9 mouse cellular contexts compared by ENCODE assay signal in genomic region chr15:6500787-6501186, GRCm38 (mm10). TPM values are rescaled to one million over a fixed set of nuclear protein-coding genes. Genes with fewer than 3 reads are reported as not detected.
DNase-seq lines count a peak whose midpoint lies in the region; ATAC-seq lines count a peak whose summit lies in the region.
"Had no signal": no experiment of that assay in that cellular context is flagged by ENCODE, and none has a peak within 500 bp of the region (broad histone marks: within the 10 kb centered on the region; RNA-seq: fewer than 3 reads in every experiment).

No protein-coding gene starts in this region.

- ATAC-seq in hematopoietic stem cell, adult 5-6 weeks (replicated peaks in 1 of 2; ENCODE audit: insufficient read depth in 1 of 2, low FRiP score in 2 of 2, low TSS enrichment in 1 of 2, low read depth in 1 of 2, poor library complexity in 2 of 2, severe bottlenecking in 2 of 2): peak; percentile 58 to 65
- ATAC-seq: intestine, embryonic 16.5 days had no signal

- intact Hi-C loops in heart, postnatal 25 days (cut with DNase I): loop anchor here (2.0 kb wide), 1 partner anchor 70 kb away; no protein-coding TSS in a partner anchor

- peak; percentile 28 to 36 for DNase-seq in heart, adult 18-20 months
- no peak for DNase-seq in heart, postnatal 25 days (ENCODE audit: low spot score)
- peak; percentile 3 for DNase-seq in ES-CJ7 (ENCODE audit: low read depth, low spot score)
- DNase-seq in lung, postnatal 14 days: peak; percentile 7
- DNase-seq in right cerebral cortex, postnatal 10 days (ENCODE audit: low spot score in 2 of 2): no peak
- no peak for DNase-seq in right cerebral cortex, postnatal 4 days
- no peak for DNase-seq in urinary bladder, postnatal 14 days (ENCODE audit: low spot score)

RNA-seq across cellular contexts. Expression of gene Fyb, which starts 21.9 kb away (rescaled TPM):
- 10 to 100 TPM; 19.8 to 34.3 TPM for total RNA-seq in heart, adult 18-20 months (2021)
- 10 to 100 TPM; 36.3 to 37.6 TPM for total RNA-seq in heart, postnatal 25 days (2021)
- 80.6 and 94.5 TPM in 2 replicates for total RNA-seq in hematopoietic stem cell, adult 5-6 weeks (2017)

RNA-seq across cellular contexts. Expression of gene C9, which starts 55.7 kb away (rescaled TPM):
- not detected for total RNA-seq in heart, adult 18-20 months (2021)
- not detected for total RNA-seq in heart, postnatal 25 days (2021)
- not detected in 2 replicates for total RNA-seq in hematopoietic stem cell, adult 5-6 weeks (2017)

Comparison
In these comparisons a context has a peak if more than half of its experiments do, and no peak if none do; other contexts are left out.
1. DNase-seq: peak in heart, adult 18-20 months (2 of 2), ES-CJ7 (single experiment) and lung, postnatal 14 days (single experiment); none in heart, postnatal 25 days (single experiment), right cerebral cortex, postnatal 10 days (0 of 2), right cerebral cortex, postnatal 4 days (single experiment) and urinary bladder, postnatal 14 days (single experiment).